ENCODE assay signal across 8 mouse cellular contexts in the genomic region with DNA sequence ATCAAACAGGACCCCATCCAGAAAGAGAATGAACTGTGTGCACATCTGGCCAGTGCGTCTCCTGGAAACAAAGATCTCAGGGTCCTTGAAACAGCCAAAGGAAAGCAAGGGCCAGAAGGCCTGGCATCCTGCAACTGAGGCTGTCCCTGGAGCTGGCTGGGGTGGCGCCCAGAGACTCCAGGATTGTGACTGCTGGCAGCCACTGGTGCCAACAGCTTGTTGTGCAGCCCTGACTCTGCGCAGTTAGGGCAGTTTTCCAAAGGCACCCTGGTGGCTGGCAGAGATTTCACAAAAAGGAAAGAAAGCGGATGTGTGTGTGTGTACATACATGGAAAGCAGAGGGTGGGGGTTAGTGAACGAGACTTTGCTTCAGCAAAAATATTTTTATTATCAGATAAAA. TPM values are rescaled to one million over a fixed set of nuclear protein-coding genes. Genes with fewer than 3 reads are reported as not detected.
DNase-seq lines count a peak whose midpoint lies in the region; ATAC-seq and TF ChIP-seq lines count a peak whose summit lies in the region.

No protein-coding gene starts in this region.

- peaks cover 22% of the 10 kb centered on the region; the same call in 1 of the 2 replicates for H3K36me3 ChIP-seq in liver, adult 2 months (ENCODE audit: control insufficient read depth, insufficient read depth, low read length)
- peaks cover 75% of the 10 kb centered on the region for H3K36me3 ChIP-seq in liver, embryonic 12.5 days
- peaks cover 60% of the 10 kb centered on the region for H3K36me3 ChIP-seq in limb, embryonic 10.5 days

- peak; percentile 83 for DNase-seq in liver, adult 2 months (ENCODE audit: extremely low read depth, low read depth, low spot score)
- DNase-seq in cerebellum, postnatal 36 days, result peak; percentile 67 to 71
- peak; percentile 77 to 79 for DNase-seq in heart, postnatal 10 days
- DNase-seq in left cerebral cortex, postnatal 36 days (ENCODE audit: low spot score in 2 of 2), result peak; percentile 32 to 39
- peak; percentile 65 for DNase-seq in right cerebral cortex, postnatal 4 days
- no peak for DNase-seq in limb, embryonic 10.5 days (ENCODE audit: low spot score)
- no peak for DNase-seq in T-cell, adult 2 months (ENCODE audit: low spot score)

- no peaks in the 10 kb centered on the region for H3K9me3 ChIP-seq in liver, embryonic 12.5 days (replicated peaks)
- H3K9me3 ChIP-seq in limb, embryonic 10.5 days (replicated peaks), result no peaks in the 10 kb centered on the region

- intact Hi-C loops in heart, postnatal 10 days (cut with DNase I), result no loop called here
- intact Hi-C loops in left cerebral cortex, postnatal 36 days (cut with DNase I), result no loop called here

- no peak for TF ChIP-seq POLR2A in liver, adult 2 months (IDR thresholded peaks at IDR 0.05; ENCODE audit: extremely low read depth, insufficient read depth, low read length)

- peaks cover 5% of the 10 kb centered on the region; the same call in 1 of the 2 replicates for H3K4me1 ChIP-seq in liver, adult 2 months (ENCODE audit: control insufficient read depth, insufficient read depth, low read length)
- no peaks in the 10 kb centered on the region for H3K4me1 ChIP-seq in liver, embryonic 12.5 days
- no peaks in the 10 kb centered on the region for H3K4me1 ChIP-seq in limb, embryonic 10.5 days

- no peak overlapping the region for H3K9ac ChIP-seq in liver, adult 2 months (ENCODE audit: low read depth, low read length)
- no peak overlapping the region for H3K9ac ChIP-seq in liver, embryonic 12.5 days

- TF ChIP-seq CTCF in liver, adult 2 months (IDR thresholded peaks at IDR 0.05; ENCODE audit: low read depth, low read length), result peak; percentile 51

- no peak overlapping the region for H3K4me3 ChIP-seq in liver, adult 2 months (ENCODE audit: insufficient read depth, low read depth, low read length)
- H3K4me3 ChIP-seq in liver, embryonic 12.5 days, result no peak overlapping the region
- H3K4me3 ChIP-seq in limb, embryonic 10.5 days, result no peak overlapping the region

- no peak overlapping the region for H3K4me2 ChIP-seq in liver, embryonic 12.5 days

- no peak overlapping the region for H3K27ac ChIP-seq in liver, adult 2 months (replicated peaks; ENCODE audit: insufficient read depth, low read depth, low read length)
- H3K27ac ChIP-seq in liver, embryonic 12.5 days, result no peak overlapping the region
- no peak overlapping the region for H3K27ac ChIP-seq in limb, embryonic 10.5 days

- no peaks in the 10 kb centered on the region for H3K79me2 ChIP-seq in liver, adult 2 months (ENCODE audit: control insufficient read depth, insufficient read depth, low read length)

- H3K27me3 ChIP-seq in liver, adult 2 months (ENCODE audit: control insufficient read depth, insufficient read depth, low read length), result no peaks in the 10 kb centered on the region
- no peaks in the 10 kb centered on the region for H3K27me3 ChIP-seq in liver, embryonic 12.5 days (replicated peaks)
- no peaks in the 10 kb centered on the region for H3K27me3 ChIP-seq in limb, embryonic 10.5 days (ENCODE audit: low read depth, poor library complexity, severe bottlenecking)

- WGBS in liver, adult 2 months, result 18% methylated on average over 5 of the region's 5 CpGs
- WGBS in liver, embryonic 12.5 days (ENCODE audit: insufficient replicate concordance), result 81% methylated on average over 5 of the region's 5 CpGs
- 87% methylated on average over 5 of the region's 5 CpGs for WGBS in limb, embryonic 10.5 days

- no peak for ATAC-seq in liver, embryonic 12.5 days

RNA-seq across cellular contexts. Expression of gene Shq1, which starts 10.6 kb away (rescaled TPM):
- 4.0 and 4.3 TPM in 2 replicates for total RNA-seq in liver, adult 2 months (2014; rRNA removed)
- polyA plus RNA-seq in liver, adult 2 months (2012; rRNA removed), result 3.2 and 4.2 TPM in 2 replicates
- 18.5 and 18.9 TPM in 2 replicates for polyA plus RNA-seq in liver, embryonic 12.5 days (2016; fragmentation: Nextera tagmentation; extraction: Ambion mirVana)
- 1 to 10 TPM; 4.6 to 5.3 TPM for total RNA-seq in heart, postnatal 10 days (2021)
- total RNA-seq in left cerebral cortex, postnatal 36 days (2021), result 1 to 10 TPM; 4.5 to 6.1 TPM
- 21.8 and 22.9 TPM in 2 replicates for polyA plus RNA-seq in limb, embryonic 10.5 days (2016; fragmentation: Nextera tagmentation; extraction: Ambion mirVana)

RNA-seq across cellular contexts. Expression of gene Gxylt2, which starts 44.1 kb away (rescaled TPM):
- total RNA-seq in liver, adult 2 months (2014; rRNA removed), result under 0.01 and 0.07 TPM in 2 replicates
- polyA plus RNA-seq in liver, adult 2 months (2012; rRNA removed), result not detected in 2 replicates
- 0.37 and 0.39 TPM in 2 replicates for polyA plus RNA-seq in liver, embryonic 12.5 days (2016; fragmentation: Nextera tagmentation; extraction: Ambion mirVana)
- total RNA-seq in heart, postnatal 10 days (2021), result 10 to 100 TPM in 1 of 2 experiments, 1 to 10 TPM in 1; 9.8 to 10.8 TPM
- total RNA-seq in left cerebral cortex, postnatal 36 days (2021), result 1 to 10 TPM in 1 of 2 experiments, under 1 TPM in 1; 0.96 to 1.3 TPM
- 2.4 and 4.4 TPM in 2 replicates for polyA plus RNA-seq in limb, embryonic 10.5 days (2016; fragmentation: Nextera tagmentation; extraction: Ambion mirVana)

Comparison
In these comparisons a context has a peak if more than half of its experiments do, and no peak if none do; other contexts are left out.
1. DNase-seq: peak in liver, adult 2 months (single experiment), cerebellum, postnatal 36 days (2 of 2), heart, postnatal 10 days (2 of 2), left cerebral cortex, postnatal 36 days (2 of 2) and right cerebral cortex, postnatal 4 days (single experiment); none in limb, embryonic 10.5 days (single experiment) and T-cell, adult 2 months (single experiment).
2. RNA of gene Gxylt2, which starts 44.1 kb away (total RNA-seq): 9.8 to 10.8 TPM in heart, postnatal 10 days; 0.96 to 1.3 TPM in left cerebral cortex, postnatal 36 days and under 0.01 to 0.07 TPM in liver, adult 2 months; every median in the first group is over 4 times any median in the second.